Mouse (Mus musculus) right cerebral cortex, postnatal 25 days (tissue): ENCODE data around the gene Rack1.
"Not testable (repeated sequence)": the region's sequence is repeated elsewhere in the genome, so short reads cannot be mapped to it uniquely, and the experiment has no call there.

Source experiments
- DNase-seq: peaks from one replicate; pipeline ENCODE4 v3.0.0; 2022

The Rack1 gene

DNA sequence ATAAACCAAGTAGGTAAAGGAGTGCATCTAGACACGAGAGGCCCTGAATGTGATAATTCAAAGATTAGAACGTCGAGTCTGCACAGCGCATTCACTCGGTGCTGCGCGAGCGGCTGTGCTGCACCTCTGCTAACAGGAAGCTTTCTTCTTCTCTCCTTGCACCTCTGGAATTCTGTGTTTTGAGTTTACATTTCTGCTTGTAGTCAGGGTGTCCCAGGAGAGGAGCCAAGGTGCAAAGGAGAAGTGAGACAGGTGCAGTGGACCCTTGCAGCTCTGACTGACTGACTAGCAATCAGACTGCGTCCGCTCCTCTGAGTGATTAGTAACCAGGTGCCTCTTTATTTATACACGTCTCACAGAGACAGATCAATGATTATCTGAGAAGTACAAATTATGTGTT is 43.1 kb downstream of the Rack1 start:
- no peak for DNase-seq

DNA sequence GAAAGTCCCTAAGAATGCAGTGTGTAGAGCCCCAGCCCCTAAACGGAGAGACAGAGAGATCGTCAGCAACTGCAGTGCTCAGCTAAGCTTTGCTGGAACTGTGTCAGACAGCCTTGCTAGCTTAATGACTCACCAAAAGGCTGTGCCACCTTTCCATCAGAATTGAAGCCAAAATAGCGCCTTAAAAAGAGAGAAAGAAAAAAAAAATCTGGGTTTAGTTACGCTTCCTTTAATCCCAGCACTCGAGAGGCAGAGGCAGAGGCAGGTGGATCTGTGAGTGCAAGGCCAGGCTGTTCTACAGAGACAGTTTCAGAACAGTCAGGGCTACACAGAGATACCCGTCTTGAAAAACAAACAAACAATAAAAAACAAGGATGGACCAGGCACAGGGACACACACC is 44.2 kb downstream of the Rack1 start:
- DNase-seq = no peak

- no peak for DNase-seq
These were observed 45.2 kb downstream of the Rack1 start for GRCm38 (mm10) chr11:48845244-48845815.

DNA sequence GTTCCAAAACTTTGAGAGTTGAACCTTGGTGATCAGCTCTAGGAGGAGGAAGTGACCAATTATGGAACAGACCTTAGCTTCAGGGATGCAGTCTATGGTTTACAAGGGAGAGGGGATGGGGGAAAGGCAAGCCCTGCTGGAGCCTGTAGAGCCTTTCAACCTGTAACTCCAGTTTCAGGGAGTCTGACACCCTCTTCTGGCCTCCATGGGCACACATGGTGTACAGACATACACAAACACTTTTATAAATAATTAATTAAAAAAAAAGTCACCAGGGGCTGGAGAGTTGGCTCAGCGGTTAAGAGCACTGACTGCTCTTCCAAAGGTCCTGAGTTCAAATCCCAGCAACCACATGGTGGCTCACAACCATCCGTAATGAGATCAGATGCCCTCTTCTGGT is 46.2 kb downstream of the Rack1 start:
- not testable (repeated sequence) for DNase-seq

DNA sequence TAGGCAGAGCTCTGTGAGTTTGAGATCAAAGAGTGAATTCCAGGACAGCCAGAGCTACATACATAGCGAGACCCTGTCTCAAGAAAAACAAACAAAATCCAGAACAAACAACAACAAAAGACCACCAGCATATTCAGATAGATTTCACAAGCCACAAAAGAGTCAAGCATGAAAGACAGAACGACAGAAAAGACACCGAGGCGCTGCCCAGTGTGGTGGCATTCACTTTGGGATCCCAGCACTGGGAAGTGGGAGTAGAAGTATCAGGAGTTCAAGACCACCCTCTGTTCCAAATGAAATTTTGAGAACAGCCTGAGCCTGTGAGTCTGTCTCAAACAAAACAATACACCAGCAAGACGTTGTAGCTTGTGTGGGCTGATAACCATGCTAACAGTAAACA is 46.7 kb downstream of the Rack1 start:
- no peak for DNase-seq

GRCm38 (mm10) chr11:48850240-48850639 is 50.1 kb downstream of the Rack1 start:
- no peak for DNase-seq

- no peak for DNase-seq
These were observed 51.3 kb downstream of the Rack1 start for GRCm38 (mm10) chr11:48851270-48851995.

GRCm38 (mm10) chr11:48852190-48852589 is 52.1 kb downstream of the Rack1 start:
- DNase-seq = no peak

DNA sequence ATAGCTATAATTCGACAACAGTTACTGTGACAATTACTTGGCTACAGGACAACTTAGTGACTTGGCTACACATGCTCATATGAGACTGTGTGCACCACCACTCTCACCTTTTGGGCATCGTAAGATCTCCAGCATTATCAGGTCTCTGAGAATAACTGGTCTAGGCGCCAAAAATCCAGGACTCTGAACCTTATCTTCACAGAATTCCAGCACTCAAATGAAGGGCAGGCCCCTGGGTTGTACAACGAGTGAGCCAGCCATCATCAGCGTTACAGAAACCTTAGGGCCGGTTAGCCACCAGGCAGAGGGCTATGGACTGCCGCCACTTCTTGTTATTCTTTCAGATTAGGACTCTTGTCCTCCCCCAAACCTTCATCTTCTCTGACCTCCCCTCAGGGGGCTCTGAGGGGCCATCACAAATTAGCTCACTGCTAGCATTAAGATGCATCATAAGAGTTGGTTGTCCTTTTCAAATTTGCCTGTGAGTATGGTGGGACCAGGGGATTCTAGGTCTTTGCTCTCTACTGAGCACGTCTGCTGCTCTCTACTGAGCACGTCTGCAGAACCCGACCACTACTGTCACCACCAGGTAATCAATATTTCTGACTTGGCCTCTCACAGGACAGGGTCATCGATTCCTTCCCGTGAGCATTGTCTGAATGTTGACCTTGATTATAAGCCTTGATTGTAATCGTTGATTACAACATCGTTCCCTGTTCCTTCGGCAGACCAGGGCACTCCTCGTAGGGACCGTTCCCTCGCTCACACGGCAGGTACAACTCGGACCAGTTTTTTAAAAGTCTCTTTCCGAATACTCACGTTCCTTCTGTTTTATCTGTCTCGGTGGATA is 52.7 kb downstream of the Rack1 start:
- DNase-seq = no peak

DNA sequence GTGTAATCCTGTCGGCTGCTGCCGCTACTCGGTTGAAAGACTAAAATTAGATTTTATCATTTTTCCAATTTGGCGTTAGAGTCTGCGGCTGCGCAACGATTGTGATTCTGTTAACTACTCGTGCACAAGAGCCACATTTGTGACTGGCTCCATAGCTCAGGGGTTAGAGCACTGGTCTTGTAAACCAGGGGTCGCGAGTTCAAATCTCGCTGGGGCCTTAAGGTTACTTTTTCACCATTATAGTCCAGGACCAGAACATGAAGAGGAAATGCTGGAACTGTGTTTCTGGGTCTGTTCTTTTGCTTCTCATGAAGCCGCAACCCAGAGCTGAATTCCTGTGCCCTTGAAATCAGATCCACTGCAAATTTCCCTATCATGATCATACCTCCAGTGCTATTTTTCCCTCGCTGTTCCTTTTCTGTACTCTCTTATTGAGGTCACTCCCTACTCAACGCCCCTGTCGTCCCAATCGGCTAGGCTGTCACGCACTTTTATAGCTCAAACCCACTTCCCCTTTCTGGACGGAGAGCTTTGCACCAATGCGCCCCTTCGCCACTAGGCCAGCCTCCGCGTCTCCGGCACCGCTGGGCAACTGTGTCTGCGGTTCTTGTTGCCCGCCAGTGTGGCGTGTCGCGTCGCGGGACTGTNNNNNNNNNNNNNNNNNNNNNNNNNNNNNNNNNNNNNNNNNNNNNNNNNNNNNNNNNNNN is 53.5 kb downstream of the Rack1 start:
- peak; percentile 91 for DNase-seq
